Mouse (Mus musculus) G1E (cell line): ENCODE data around the gene Zfhx2. TPM values are rescaled to one million over a fixed set of nuclear protein-coding genes. Genes with fewer than 3 reads are reported as not detected.

Source experiments
- ATAC-seq: 2 replicates; pipeline ENCODE4 v1.8.0; 2016; ENCODE audit warnings: mild to moderate bottlenecking; ENCODE audit not compliant: insufficient number of reproducible peaks, poor library complexity, low FRiP score, severe bottlenecking; ENCODE audit errors: extremely low read depth
- DNase-seq: peaks from one replicate; pipeline ENCODE4 v3.0.0; 2012; ENCODE audit warnings: low spot score
- H3K27me3 ChIP-seq: 2 replicates; pipeline ENCODE4 v1.6.1; 2012; ENCODE audit warnings: mild to moderate bottlenecking, low read length, inconsistent platforms; ENCODE audit not compliant: insufficient read depth
- H3K36me3 ChIP-seq: replicated peaks from 2 replicates; pipeline ENCODE3; 2012; ENCODE audit warnings: mild to moderate bottlenecking, inconsistent platforms
- H3K4me1 ChIP-seq: 2 replicates; pipeline ENCODE4 v1.6.1; 2012; ENCODE audit warnings: low read depth, low read length, inconsistent platforms, mixed read lengths; ENCODE audit not compliant: insufficient read depth
- H3K4me3 ChIP-seq: 2 replicates; pipeline ENCODE4 v1.5.1; 2012; ENCODE audit warnings: low read depth, mild to moderate bottlenecking, inconsistent platforms, low read length, moderate library complexity, mixed read lengths
- H3K9me3 ChIP-seq: replicated peaks from 2 replicates; pipeline ENCODE4 v1.6.1; 2012; ENCODE audit warnings: inconsistent platforms
- CTCF ChIP-seq: IDR thresholded peaks from 2 replicates; pipeline ENCODE4 v1.5.1; 2012; ENCODE audit warnings: low read depth, low read length, inconsistent platforms, mixed read lengths
- GATA1 ChIP-seq: IDR thresholded peaks from 2 replicates; pipeline ENCODE4 v1.6.1; 2012; ENCODE audit warnings: borderline replicate concordance, low read length, inconsistent platforms, mixed read lengths
- GATA2 ChIP-seq: IDR thresholded peaks from 2 replicates; pipeline ENCODE4 v1.6.1; 2012; ENCODE audit warnings: low read depth, low read length, inconsistent platforms, borderline replicate concordance
- POLR2AphosphoS5 ChIP-seq: IDR thresholded peaks from 2 replicates; pipeline ENCODE4 v1.6.1; 2012; ENCODE audit warnings: low read depth, low read length, inconsistent platforms; ENCODE audit not compliant: insufficient replicate concordance
- TAL1 ChIP-seq: conservative IDR thresholded peaks from 2 replicates; pipeline ENCODE4 v1.6.1; 2012; ENCODE audit warnings: low read depth, low read length, inconsistent platforms, mixed read lengths
- polyA plus RNA-seq: library from polyadenylated mRNA; stranded (reverse); fragments of >175 nt; gene quantifications from 2 replicates; pipeline ENCODE4 v1.2.3, GENCODE M21; 2012
- total RNA-seq, 2 experiments: library from RNA; stranded (forward) in 1 of 2; stranded (reverse) in 1 of 2; fragments of 200-1000 nt in 1 of 2; fragments of >200 nt in 1 of 2; fragmentation: Nextera tagmentation in 1 of 2; gene quantifications; 2 replicates each; pipeline ENCODE4 v1.2.3; 2014 to 2017

The Zfhx2 gene
- total and polyA plus RNA-seq, 3 experiments = 1.9 to 7.9 (median 2.8) TPM

DNA sequence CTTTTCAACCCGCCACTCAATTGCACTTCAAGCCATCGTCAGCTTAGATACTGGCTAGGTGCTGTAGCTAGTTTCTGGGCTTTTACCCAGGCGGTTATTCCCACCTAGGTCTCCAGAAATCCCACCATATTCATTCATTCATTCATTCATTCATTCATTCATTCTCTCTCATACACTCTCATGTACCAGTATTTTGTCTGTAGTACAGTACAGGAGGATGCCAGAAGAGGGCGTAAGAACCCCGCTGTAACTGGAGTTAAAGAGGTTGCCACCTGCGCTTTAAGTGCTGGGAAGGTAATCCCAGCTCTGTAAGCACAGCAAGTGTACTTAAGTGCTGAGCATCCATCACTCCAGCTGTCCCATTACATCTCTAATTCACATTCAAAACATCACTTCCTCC, 1.8 kb upstream of the Zfhx2 start:
- peaks cover 28% of the 10 kb centered on the region for H3K36me3 ChIP-seq
- H3K4me1 ChIP-seq = peaks cover 61% of the 10 kb centered on the region
- H3K9me3 ChIP-seq = no peaks in the 10 kb centered on the region
- no peak for DNase-seq
- no peak for TF ChIP-seq CTCF
- no peak for TF ChIP-seq TAL1
- no peak for TF ChIP-seq GATA2
- no peak for TF ChIP-seq GATA1
- TF ChIP-seq POLR2AphosphoS5 = no peak
- H3K4me3 ChIP-seq = peak overlapping the region; percentile 74; the same call in 1 of the 2 replicates
- no peak for ATAC-seq
- no peaks in the 10 kb centered on the region for H3K27me3 ChIP-seq

DNA sequence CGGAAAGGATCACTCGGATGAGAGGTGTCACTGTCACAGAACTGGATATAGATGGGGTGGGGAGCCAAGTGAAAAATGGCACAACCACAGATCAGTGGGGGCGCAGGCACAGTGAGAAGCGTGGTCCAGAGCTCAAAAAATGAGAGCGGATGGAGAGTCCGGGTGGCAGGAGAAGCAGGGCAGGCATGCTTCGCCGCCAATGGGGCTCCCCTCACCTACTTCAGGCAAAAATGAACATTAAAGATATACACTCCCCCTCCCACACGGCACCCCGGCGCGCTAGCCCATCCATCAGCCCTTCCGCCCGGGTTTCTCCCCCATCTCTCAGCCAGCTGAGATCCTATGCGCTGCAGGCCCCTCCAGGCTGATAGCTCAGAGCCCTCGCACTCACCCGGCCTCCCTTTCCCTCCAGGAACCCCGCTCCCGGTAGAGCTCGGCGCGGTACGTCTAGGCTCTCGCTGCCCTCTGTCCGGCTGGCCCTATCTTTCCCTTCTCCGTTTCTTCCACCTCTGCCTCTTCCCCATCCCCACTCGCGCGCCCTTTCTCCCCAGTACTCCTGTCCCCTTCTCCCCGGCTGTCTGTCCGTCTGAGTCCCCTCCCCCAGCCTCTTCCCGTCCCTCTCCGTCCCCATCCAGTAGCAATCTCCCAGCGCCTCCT, 787 bp downstream of the Zfhx2 start:
- H3K4me1 ChIP-seq = peaks cover 41% of the 10 kb centered on the region
- H3K36me3 ChIP-seq = peaks cover 3% of the 10 kb centered on the region
- H3K4me3 ChIP-seq = peak overlapping the region; percentile 76
- no peaks in the 10 kb centered on the region for H3K9me3 ChIP-seq
- no peaks in the 10 kb centered on the region for H3K27me3 ChIP-seq
- DNase-seq (no peak), ATAC-seq (no peak)
- no peak for TF ChIP-seq TAL1
- TF ChIP-seq GATA2 = no peak
- TF ChIP-seq CTCF = no peak
- no peak for TF ChIP-seq POLR2AphosphoS5
- no peak for TF ChIP-seq GATA1

DNA sequence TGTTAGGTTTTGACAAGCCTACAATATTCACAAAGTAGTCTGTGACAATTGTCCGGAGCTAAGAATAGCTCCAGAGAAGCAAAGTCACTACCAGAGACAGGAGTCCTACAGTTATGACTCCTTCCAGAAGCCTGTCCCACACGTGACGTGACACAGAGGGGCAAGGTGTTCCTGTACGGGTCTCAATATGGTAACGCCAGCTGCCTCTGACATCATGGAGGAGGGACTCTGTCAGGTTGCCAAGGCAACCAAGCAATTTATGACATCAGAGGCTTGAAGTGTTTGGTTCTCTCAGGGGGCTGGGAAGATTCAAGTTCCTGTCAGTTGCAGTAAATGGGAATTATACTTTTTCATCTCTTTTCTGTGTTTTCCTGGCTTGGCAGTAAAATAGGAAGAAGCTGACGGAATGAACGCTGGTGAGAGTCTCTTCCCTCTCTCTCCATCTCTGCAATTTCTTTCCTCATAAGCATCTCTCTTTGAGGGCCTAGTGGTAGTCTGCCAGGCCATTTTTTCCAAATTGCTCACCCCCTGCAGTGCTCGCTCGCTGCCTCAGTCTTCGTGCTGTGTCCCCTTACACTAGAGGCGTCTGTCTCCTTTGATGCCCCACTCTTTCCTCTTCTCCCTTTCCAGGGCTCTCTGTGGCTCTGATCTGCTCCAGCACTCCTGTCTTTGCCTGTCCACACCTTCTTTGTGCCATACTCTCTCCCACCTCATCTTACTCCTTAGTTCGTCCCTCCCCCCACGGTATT, 2.8 kb downstream of the Zfhx2 start:
- ATAC-seq (no peak), DNase-seq (no peak)
- peaks cover 34% of the 10 kb centered on the region for H3K4me1 ChIP-seq

DNA sequence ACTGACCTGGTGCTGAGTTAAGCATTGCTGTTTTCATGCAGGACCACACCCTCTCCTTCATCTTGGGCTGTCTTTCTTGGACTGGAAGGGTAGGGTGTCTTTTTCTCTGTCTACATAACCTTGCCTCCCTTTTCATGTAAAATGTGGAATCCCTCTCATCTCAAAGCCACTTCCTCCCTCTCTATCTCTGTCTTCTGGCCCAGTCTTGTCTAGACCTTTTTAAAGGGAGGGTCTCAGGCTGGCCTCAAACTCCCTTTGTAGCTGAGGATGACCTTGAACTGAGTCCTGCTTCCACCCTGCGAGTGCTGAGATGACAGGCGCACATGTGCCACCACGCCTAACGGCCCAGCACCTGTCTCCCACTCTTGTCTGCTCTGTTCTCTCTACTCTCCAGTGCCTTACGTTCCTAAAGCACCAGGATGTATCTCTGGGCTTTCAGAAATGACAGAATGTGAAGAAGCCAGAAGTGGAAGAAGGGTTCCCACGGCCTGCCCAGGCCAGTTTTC, 6.1 kb downstream of the Zfhx2 start:
- no peaks in the 10 kb centered on the region for H3K27me3 ChIP-seq
- no peaks in the 10 kb centered on the region for H3K36me3 ChIP-seq
- no peaks in the 10 kb centered on the region for H3K9me3 ChIP-seq
- H3K4me1 ChIP-seq = peaks cover 14% of the 10 kb centered on the region
- no peak for TF ChIP-seq GATA1
- no peak for TF ChIP-seq TAL1
- no peak for TF ChIP-seq CTCF
- TF ChIP-seq POLR2AphosphoS5 = no peak
- TF ChIP-seq GATA2 = no peak
- H3K4me3 ChIP-seq = no peak overlapping the region
- ATAC-seq (no peak), DNase-seq (no peak)

More for the DNA sequence above, 2.8 kb downstream of the Zfhx2 start:
- TF ChIP-seq GATA1 = no peak
- TF ChIP-seq TAL1 = no peak
- TF ChIP-seq POLR2AphosphoS5 = no peak
- TF ChIP-seq GATA2 = no peak
- TF ChIP-seq CTCF = no peak
- H3K9me3 ChIP-seq = no peaks in the 10 kb centered on the region
- H3K4me3 ChIP-seq = no peak overlapping the region
- H3K36me3 ChIP-seq = no peaks in the 10 kb centered on the region
- no peaks in the 10 kb centered on the region for H3K27me3 ChIP-seq

DNA sequence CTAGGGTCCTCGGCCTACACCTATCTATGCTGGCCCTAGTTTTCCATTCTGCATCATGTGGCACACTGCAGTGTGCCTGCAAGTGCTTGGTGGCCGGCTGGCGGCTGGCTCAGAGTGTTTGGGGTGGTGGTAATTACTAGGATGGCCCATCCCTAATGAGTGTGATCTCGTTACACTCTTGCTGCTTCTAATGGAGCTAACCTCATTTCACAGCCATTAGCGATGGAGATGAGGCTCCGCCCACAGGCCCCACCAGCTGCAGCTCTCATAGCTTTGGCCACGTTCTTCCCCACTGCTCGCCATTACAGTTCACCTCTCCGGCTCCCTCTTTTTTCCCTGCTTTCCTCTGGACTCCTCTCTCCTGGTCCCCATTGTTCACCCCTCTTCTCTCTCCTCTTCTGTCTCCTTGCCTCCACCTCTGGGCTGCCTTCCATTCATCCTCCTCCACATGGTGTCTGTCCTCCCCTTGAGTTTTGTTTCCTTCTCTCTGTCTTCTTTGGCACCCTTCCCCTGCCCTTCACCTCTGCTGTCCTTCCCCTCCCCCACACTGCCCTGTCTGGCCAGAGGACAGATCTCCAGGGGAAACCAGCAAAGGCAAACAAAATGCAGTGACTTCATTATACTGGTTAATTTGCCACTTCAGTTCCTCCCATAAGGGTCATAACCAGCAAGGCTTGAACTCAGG, 6.7 kb downstream of the Zfhx2 start:
- Histone ChIP-seq H3K27me3 (no peaks in the 10 kb centered on the region), H3K4me1 (peaks cover 10% of the 10 kb centered on the region), H3K9me3 (no peaks in the 10 kb centered on the region), H3K36me3 (no peaks in the 10 kb centered on the region), H3K4me3 (no peak overlapping the region)
- no peak for ATAC-seq
- TF ChIP-seq POLR2AphosphoS5 = no peak
- TF ChIP-seq GATA1 = no peak
- no peak for TF ChIP-seq CTCF
- no peak for TF ChIP-seq GATA2
- no peak for TF ChIP-seq TAL1
- no peak for DNase-seq

DNA sequence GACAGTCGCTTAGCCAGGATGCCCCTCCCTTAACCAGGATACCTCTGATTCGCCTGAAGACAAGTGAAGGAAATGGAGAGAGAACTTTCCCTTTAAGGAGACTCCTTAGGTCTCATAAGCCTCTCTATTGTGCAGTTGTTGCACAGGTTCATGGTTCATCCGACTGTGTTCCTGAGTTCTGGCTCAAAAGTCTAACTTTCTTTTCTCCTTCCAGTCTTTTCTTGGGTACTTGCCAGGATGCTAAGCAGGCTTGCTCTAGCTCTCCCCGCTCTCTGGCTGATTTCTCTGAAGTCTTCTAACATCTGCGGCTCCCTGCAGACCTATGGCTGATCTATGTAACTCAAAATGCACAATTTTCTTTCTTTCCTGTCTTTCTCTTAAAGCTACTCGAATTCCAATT, 8.6 kb downstream of the Zfhx2 start:
- H3K4me1 ChIP-seq = peaks cover 18% of the 10 kb centered on the region
- no peaks in the 10 kb centered on the region for H3K36me3 ChIP-seq
- TF ChIP-seq GATA2 = no peak
- TF ChIP-seq CTCF = no peak
- no peak for TF ChIP-seq GATA1
- no peak for TF ChIP-seq POLR2AphosphoS5
- TF ChIP-seq TAL1 = no peak
- H3K9me3 ChIP-seq = no peaks in the 10 kb centered on the region
- no peak for ATAC-seq
- peaks cover 7% of the 10 kb centered on the region for H3K27me3 ChIP-seq
- no peak for DNase-seq
- no peak overlapping the region for H3K4me3 ChIP-seq
